Mouse (Mus musculus) heart, postnatal 0 days (tissue): ENCODE measurements around the gene Fgfr2. TPM values are rescaled to one million over a fixed set of nuclear protein-coding genes. Genes with fewer than 3 reads are reported as not detected.

Experiments
- ATAC-seq: fragments of 200-750 bp; cut with Nextera tagmentation; 2 replicates; pipeline ENCODE4 v1.8.0; 2017; ENCODE audit warnings: low read depth, moderate number of reproducible peaks, moderate library complexity; ENCODE audit not compliant: insufficient read depth
- DNase-seq: peaks from one replicate; pipeline ENCODE4 v3.0.0-alpha.2; 2016; ENCODE audit warnings: low spot score
- H3K27ac ChIP-seq: fragments of 300-500 bp; sonication (generic); 2 replicates; pipeline ENCODE4 v1.5.1; 2014; ENCODE audit warnings: low read depth, mild to moderate bottlenecking
- H3K27me3 ChIP-seq: fragments of 300-500 bp; sonication (generic); 2 replicates; pipeline ENCODE4 v1.6.1; 2014; ENCODE audit warnings: low read length, mixed read lengths; ENCODE audit not compliant: control insufficient read depth, insufficient read depth
- H3K36me3 ChIP-seq: fragments of 300-500 bp; sonication (generic); replicated peaks from 2 replicates; pipeline ENCODE4 v1.6.1; 2014; ENCODE audit warnings: low read length, mixed read lengths; ENCODE audit not compliant: control insufficient read depth, insufficient read depth
- H3K4me1 ChIP-seq: fragments of 300-500 bp; sonication (generic); 2 replicates; pipeline ENCODE4 v1.6.1; 2014; ENCODE audit warnings: antibody characterized with exemption; ENCODE audit not compliant: control insufficient read depth, insufficient read depth
- H3K4me2 ChIP-seq: fragments of 300-500 bp; sonication (generic); 2 replicates; pipeline ENCODE4 v1.6.1; 2014; ENCODE audit warnings: low read depth, mild to moderate bottlenecking, low read length, moderate library complexity
- H3K4me3 ChIP-seq: fragments of 300-500 bp; sonication (generic); 2 replicates; pipeline ENCODE4 v1.5.1; 2014; ENCODE audit warnings: low read depth, low read length
- H3K9ac ChIP-seq: fragments of 300-500 bp; sonication (generic); replicated peaks from 2 replicates; pipeline ENCODE4 v1.6.1; 2014; ENCODE audit warnings: low read depth, low read length, mixed read lengths
- H3K9me3 ChIP-seq: fragments of 300-500 bp; sonication (generic); replicated peaks from 2 replicates; pipeline ENCODE4 v1.6.1; 2016; ENCODE audit warnings: low read length; ENCODE audit not compliant: control insufficient read depth
- CTCF ChIP-seq: IDR thresholded peaks from 2 replicates; pipeline ENCODE4 v1.5.1; 2016; ENCODE audit warnings: antibody characterized with exemption, control low read depth, low read depth
- EP300 ChIP-seq: IDR thresholded peaks from 2 replicates; pipeline ENCODE4 v1.6.1; 2016; ENCODE audit warnings: antibody characterized with exemption, low read depth
- WGBS: fragments of 180-500 bp; shearing (Covaris S2); extraction: QIAGEN DNeasy Blood & Tissue Kit; methylation state at CpG from one replicate; pipeline ENCODE4 v1.1.7; 2014; 5-methylcytosine and 5-hydroxymethylcytosine counted together
- polyA plus RNA-seq: library from polyadenylated mRNA; unstranded; fragments of >200 nt; fragmentation: Nextera tagmentation; extraction: Ambion mirVana; gene quantifications from 2 replicates; pipeline ENCODE4 v1.2.1, GENCODE M21; 2015
- total RNA-seq: library from RNA; depleted of rRNA; stranded (reverse); fragments of >200 nt; gene quantifications from 2 replicates; pipeline ENCODE4 v1.2.3, GENCODE M21; 2014; ENCODE audit warnings: low replicate concordance

The Fgfr2 gene
- total and polyA plus RNA-seq, 2 experiments from 2014 or later: 3.8 to 11.5 TPM

- Histone ChIP-seq H3K4me2 (no peak overlapping the region), H3K36me3 (no peaks in the 10 kb centered on the region), H3K27me3 (no peaks in the 10 kb centered on the region), H3K9ac (no peak overlapping the region), H3K4me1 (no peaks in the 10 kb centered on the region), H3K9me3 (no peaks in the 10 kb centered on the region), H3K4me3 (no peak overlapping the region), H3K27ac (no peak overlapping the region)
- TF ChIP-seq EP300: no peak
- no peak for TF ChIP-seq CTCF
- 85% methylated on average over 11 of the region's 11 CpGs for WGBS
- ATAC-seq: no peak
- no peak for DNase-seq
Measured at GRCm38 (mm10) chr7:132644605-132645279, 478.4 kb downstream of the Fgfr2 start.

- DNase-seq (no peak), ATAC-seq (no peak)
- Histone ChIP-seq H3K9ac (no peak overlapping the region), H3K27me3 (no peaks in the 10 kb centered on the region), H3K4me3 (no peak overlapping the region), H3K27ac (no peak overlapping the region), H3K9me3 (no peaks in the 10 kb centered on the region), H3K4me2 (no peak overlapping the region), H3K4me1 (no peaks in the 10 kb centered on the region), H3K36me3 (no peaks in the 10 kb centered on the region)
- TF ChIP-seq EP300 (no peak), CTCF (no peak)
- 95% methylated on average over 1 of the region's 1 CpGs for WGBS
Measured at GRCm38 (mm10) chr7:132641606-132642005, 481.5 kb downstream of the Fgfr2 start.

GRCm38 (mm10) chr7:132640946-132641345, 482.2 kb downstream of the Fgfr2 start:
- Histone ChIP-seq H3K4me2 (no peak overlapping the region), H3K9ac (no peak overlapping the region), H3K9me3 (no peaks in the 10 kb centered on the region), H3K4me3 (no peak overlapping the region), H3K27me3 (no peaks in the 10 kb centered on the region), H3K36me3 (no peaks in the 10 kb centered on the region), H3K4me1 (no peaks in the 10 kb centered on the region), H3K27ac (no peak overlapping the region)
- TF ChIP-seq EP300 (no peak), CTCF (no peak)
- WGBS: 42% methylated on average over 9 of the region's 9 CpGs
- DNase-seq: no peak
- ATAC-seq: no peak

- DNase-seq (peak; percentile 65), ATAC-seq (peak; percentile 80)
- Histone ChIP-seq H3K9me3 (no peaks in the 10 kb centered on the region), H3K4me2 (no peak overlapping the region), H3K9ac (no peak overlapping the region), H3K27ac (no peak overlapping the region), H3K27me3 (no peaks in the 10 kb centered on the region), H3K4me1 (no peaks in the 10 kb centered on the region), H3K36me3 (no peaks in the 10 kb centered on the region), H3K4me3 (no peak overlapping the region)
- WGBS: 59% methylated on average over 12 of the region's 12 CpGs
- TF ChIP-seq EP300 (no peak), CTCF (peak; percentile 87)
Measured at GRCm38 (mm10) chr7:132638446-132639087, 484.6 kb downstream of the Fgfr2 start.

- H3K4me2 ChIP-seq: no peak overlapping the region
- no peaks in the 10 kb centered on the region for H3K4me1 ChIP-seq
- H3K27me3 ChIP-seq: no peaks in the 10 kb centered on the region
- DNase-seq (no peak), ATAC-seq (no peak)
- no peaks in the 10 kb centered on the region for H3K9me3 ChIP-seq
- no peak overlapping the region for H3K27ac ChIP-seq
- no peak overlapping the region for H3K9ac ChIP-seq
- no peak overlapping the region for H3K4me3 ChIP-seq
- no peak for TF ChIP-seq EP300
- no peak for TF ChIP-seq CTCF
- 69% methylated on average over 12 of the region's 12 CpGs for WGBS
- H3K36me3 ChIP-seq: no peaks in the 10 kb centered on the region
Measured at GRCm38 (mm10) chr7:132637292-132637691, 485.9 kb downstream of the Fgfr2 start.
